Mouse (Mus musculus): ENCODE measurements around the gene Rad23a. TPM values are rescaled to one million over a fixed set of nuclear protein-coding genes. Genes with fewer than 3 reads are reported as not detected.
"Not testable (repeated sequence)": the region's sequence is repeated elsewhere in the genome, so short reads cannot be mapped to it uniquely, and the experiment has no call there.

Rad23a gene
- total RNA-seq, 2 experiments from 2014 or later = 89.4 to 108 TPM

DNA sequence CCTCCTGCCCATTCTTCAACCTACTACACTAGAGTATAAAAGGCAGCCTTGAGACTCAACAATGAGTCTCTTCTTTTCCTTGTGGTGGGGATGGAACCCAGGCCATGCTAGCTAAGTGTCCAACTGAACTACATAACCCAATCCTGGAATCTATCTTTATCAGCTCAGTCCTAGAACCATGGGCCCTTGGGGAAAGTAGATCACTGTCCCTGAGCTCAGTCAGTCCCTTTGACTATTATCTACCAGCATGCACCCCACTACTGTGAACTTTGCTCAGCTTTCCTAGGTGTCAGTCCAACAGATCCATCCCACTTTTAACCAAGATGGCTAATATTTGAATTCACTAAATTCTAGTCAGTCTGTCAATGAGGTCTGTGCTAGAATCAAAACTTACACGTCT is 1.0 kb upstream of the Rad23a start:
- no peak for DNase-seq

DNA sequence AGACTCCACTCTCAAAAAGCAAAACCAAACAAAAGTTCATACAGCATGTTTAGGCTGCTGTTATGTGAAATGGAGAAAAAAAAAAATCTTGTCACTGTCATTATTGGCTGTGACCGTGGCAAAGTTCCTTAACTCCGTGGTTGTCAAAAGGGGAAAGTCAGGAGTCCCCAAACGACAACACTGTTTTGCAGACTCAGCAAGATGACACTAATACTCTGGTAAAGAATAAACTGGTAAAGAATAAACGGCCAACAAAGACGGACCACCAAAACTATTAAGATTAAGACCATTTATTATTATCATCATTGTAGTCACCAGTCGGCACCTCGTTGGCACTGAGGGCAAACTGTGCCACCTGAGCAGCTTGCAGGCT is 604 bp downstream of the Rad23a start:
- DNase-seq = no peak

DNA sequence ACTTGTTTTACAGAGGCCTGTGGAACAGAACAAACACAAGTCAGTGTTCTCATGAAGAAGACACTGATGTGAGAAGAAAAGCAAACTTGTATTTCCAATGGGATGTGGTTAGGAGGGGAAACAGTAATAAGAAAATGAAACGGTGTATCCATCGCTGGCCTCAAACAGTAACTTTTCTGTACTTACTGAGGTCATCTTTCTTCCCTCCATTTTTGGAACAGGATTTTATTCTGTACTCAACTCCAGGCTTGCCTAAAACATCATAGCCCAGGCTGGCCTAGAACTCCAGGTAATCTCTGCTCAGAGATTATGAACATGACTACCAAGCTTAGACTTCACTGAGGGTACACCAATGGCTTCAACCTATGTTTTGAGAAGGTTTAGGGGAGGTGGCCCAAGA is 1.1 kb downstream of the Rad23a start:
- DNase-seq = no peak

DNA sequence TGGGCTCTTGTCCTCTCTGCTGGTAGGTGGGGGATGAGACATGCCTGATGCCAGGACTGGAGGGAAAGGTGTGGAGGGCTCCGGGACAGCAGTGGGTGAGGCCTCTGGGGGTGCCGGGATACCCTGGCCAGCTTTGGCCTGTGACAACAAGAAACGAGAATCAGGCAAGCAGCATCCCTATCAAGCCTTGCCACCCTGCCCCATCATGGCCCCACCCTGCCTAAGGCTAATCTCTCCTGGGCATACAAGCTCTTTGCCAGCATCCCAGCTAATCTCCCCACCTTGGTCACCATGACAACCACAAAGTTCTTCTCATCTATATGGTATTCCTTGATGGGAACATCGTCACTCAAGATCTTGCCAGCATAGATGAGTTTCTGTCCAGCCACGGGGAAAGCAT is 2.0 kb downstream of the Rad23a start:
- no peak for DNase-seq

DNA sequence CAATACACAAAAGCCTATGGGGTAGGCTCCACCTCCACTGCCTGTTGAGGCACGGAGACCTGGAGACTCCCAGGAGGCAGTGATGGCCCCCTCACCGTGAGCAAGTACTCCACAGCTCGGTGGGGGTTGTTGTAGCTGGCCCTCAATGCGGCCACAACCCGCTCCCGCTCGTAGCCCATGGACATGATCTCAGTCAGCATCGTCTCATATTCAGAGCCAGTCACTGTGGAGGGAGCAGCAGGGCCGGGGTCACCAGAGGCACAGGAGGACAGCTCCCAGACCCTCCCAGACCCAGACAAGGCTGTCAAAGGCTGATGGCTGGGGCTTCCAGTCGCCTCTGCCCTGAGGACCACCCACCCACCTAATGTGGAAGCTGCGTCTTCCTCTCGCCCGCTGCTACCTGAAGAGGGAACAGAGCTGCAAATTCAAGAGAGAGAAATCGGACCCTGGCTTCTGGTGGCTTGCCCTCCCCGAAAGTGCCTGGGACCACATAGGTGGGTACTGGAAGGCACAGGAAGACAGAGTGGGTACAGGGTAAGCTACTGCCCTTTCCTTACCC is 2.5 kb downstream of the Rad23a start:
- no peak for DNase-seq

DNA sequence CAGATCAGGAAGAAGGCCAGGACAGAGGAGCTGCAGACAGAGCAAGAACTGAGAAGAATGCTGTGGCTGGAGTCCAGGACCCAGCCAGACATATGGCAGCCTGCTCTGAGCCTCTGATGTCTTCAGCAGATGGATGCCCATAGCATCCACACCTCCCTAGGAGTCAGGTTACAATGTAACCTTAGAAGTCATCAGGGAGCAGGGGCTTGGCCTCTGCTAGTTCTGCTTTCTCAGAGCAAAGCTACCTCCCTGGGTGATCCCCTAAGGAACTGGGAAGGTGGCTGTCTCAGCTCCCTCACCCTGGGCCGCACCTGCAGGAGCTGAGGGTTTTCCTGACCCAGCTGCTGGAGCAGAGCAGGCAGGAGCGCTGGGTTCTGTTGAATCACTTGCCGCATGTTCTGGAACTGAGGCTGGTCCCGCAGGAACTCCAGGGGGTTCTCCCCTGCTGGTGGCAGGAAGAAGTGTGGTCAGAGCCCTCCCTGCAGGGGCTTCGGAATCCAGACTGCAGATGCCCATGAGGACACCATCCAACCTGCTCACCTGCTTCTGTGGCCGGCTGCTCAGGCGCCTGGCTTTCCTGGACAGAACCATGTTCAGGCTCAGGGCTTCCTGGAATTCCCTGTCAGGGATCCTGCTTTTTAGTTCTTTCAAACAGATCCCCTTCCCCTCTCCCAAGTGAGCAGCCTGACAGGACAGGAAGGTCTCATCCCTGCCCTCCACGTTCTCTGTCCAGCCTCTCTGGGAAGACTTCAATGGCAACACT is 3.1 kb downstream of the Rad23a start:
- DNase-seq = no peak

DNA sequence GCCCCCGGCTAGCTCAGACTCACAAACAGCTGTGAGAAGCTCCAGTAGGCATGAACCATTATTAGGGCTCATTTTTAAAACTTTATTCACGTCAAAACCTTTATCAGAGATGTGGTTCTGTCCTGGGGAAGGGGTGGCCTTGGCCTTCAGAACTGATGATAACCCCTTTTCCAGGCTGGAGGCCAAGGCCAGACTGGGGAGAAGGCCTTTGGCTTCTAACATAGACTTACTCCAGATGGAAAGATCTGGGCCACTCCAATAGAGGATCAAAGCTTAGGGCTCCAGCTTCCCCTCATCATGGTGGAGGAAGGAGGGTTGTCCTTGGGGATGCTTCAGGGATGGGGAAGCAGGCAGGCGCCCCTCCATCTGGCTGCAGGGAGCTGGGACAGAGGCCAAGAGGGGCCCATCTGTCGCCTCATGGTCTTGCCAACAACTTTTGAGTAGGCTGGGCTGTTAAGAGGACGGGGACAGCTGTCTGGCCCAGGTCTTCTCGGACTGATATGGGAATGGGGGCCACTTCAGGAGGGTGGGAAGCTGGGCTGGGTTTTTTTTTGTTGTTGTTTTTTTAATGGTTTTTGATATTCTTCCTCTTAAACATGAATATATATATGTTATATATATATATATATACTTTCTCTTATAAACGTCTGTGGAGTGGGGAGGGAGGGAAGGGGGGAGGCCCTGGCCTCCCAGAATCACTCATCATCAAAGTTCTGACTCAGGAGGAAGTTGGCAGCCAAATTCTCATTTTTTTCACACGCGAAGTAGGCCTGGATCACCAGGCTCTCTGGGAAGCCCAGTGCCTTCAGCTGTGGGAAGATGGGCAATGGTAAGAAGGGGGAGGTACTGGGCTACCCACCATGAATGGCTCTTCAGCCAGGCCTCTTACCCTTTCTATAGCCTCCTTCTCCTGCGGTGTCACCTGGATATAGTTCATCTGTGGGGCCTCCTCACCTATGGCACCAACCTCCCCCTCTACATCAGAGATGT is 5.3 kb downstream of the Rad23a start:
- peak; percentile 63 for DNase-seq

DNA sequence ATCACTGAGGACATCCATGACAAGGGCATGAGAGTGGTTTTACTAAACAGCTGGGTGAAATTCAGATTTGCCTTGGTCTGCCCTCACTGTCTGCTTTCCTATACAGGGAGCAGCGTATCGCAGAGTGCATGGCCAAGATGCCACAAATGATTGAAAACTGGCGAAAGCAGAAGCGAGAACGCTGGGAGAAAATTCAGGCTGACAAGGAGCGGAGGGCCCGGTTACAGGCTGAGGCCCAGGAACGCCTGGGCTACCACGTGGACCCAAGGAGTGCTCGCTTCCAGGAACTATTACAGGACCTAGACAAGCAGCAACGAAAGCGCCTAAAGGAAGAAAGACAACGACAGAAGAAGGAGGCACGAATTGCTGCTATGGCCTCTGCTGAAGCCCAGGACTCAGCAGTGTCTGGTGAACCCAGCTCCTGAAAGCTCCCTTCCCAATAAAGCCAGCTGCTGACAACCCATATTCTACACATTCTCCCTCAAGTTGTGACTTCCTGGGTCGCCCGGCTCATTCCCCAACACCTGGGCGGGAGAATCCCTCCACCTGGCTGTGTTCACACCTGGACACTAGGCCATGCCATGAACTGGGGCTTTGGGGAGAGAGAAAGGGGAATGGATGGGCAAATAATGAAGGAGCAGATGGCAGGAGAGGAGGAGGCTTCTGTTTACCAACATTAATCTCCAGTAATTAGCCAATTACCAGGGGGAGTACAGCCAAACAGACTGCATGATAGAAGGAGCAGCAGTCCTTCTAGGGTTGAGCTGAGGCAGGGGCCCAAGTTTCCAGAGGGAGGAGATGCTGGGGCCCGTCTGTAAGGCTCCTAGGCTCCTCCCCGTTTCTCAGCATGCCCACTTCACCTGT is 6.2 kb downstream of the Rad23a start:
- DNase-seq = no peak

DNA sequence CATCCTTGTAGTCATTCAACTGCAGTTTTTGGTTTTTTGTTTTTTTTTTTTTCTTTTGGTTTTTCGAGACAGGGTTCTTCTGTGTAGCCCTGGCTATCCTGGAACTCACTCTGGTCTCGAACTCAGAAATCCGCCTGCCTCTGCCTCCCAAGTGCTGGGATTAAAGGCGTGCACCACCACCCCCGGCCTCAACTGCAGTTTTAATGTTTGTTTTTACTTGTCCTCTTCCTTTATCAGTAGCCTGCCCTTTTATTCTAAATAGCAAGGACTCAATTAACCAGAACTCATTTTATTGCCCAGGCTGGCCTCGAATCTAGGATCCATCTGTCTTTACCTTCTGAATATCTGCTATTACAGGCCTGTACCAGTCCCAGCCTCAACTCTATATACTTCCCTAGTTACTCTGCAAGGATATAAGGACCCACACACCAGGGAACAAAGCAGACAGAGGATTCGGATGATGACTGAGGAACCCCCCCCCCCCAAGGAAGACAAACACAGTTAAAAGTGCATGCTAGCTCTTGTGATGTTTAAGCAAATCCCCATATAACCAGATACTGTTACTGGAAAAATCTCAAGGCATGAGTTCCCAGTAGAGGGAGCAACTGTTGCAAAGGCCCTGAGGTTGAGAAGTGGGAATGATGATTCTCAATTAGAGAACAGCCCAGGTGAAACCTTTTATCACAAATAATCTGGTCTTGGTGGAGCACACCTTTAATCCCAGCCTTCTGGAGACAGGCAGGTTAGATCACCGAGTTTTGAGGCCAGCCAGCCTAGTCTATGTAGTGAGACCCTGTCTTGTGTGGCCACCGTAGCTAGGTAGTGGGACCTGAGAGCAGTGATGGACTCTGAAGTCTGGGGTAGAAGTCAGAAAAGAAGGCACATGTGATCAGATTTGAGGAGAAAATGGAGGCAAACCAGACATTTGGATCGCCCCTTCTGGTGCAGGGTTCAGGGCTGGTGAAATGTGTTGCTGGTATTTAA is 7.4 kb downstream of the Rad23a start:
- DNase-seq = no peak

DNA sequence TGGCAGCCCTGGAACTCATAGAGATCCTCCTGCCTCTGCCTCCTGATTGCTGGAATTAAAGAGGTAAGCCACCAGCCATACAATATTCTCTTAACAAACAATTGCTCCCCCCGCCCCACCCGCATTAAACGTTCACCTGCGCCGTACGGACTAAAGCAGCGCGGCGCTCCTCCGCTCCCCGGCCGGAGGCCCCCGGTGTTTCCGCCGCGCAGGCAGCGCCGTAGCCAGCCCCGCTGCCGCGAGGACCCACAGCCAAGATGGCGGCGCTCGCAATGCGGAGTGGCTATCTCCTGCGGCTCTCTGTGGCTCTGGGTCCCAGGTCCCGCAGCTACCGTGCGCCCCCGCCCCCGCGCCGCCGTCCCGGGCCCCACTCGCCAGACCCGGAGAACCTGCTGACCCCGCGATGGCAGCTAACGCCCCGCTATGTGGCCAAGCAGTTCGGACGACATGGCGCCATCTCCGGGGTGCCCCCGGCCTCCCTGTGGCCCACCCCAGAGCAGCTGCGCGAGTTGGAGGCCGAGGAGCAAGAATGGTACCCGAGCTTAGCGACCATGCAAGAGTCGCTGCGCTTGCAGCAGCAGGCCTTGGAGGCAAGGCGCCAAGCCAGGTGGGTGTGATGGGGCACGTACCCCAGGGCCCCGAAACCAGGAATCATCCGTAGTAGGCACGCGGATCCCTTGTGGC is 8.3 kb downstream of the Rad23a start:
- DNase-seq = peak; percentile 92

DNA sequence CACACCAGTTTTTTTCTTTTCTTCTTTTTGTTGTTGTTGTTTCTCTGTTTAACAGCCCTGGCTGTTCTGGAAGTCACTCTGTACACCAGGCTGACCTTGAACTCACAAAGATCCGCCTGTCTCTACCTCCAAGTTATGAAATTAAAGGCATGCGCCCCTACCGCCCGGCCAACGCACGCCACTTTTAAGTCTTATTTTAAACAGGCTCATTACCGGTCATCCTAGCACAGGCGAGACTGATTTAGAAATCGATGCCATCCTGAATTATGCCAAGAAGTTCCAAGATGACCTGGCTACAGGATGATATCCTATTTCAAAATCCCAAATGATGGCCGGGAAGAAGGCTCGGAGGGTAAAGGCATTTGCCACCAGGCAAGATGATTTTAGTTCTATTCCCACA is 9.0 kb downstream of the Rad23a start, which contains the start of gene Gadd45gip1:
Gene Gadd45gip1 (plus strand): TSS at position 33 of the 400 bp plus-strand sequence.
- DNase-seq = peak; percentile 54

DNA sequence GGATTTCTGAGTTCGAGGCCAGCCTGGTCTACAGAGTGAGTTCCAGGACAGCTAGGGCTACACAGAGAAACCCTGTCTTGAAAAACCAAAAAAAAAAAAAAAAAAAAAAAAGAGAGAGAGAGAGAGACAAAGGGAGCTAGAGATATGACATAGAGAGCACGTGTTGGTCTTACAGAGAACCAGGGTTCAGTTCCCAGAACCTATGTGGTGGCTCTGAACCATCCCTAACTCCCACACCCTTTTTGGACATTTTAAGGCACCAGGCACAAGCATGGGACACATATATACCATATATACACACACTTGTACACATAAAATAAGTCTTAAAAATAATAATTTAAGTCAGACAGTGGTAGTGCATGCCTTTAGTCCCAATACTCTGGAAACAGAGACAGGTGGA is 13.9 kb downstream of the Rad23a start:
- not testable (repeated sequence) for DNase-seq

DNA sequence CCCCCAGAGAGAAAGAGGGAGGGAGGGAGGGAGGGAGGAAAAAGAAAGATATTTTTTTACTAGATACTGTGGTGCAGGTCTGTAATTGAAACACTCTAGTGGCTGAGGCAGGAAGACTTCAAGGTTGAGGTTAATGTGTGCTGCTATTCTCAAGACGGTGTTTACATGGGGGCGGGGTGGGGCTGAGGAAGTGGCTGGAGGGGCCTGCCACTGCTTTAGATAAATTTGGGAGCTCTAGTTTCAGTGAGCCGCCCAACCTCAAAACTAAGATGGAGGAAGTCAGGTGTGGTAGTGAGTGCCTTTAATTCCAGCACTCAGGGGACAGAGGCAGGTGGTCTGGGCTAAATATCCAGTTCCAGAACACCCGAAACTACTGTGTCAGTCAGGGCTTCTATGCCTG is 14.8 kb downstream of the Rad23a start:
- DNase-seq = no peak

DNA sequence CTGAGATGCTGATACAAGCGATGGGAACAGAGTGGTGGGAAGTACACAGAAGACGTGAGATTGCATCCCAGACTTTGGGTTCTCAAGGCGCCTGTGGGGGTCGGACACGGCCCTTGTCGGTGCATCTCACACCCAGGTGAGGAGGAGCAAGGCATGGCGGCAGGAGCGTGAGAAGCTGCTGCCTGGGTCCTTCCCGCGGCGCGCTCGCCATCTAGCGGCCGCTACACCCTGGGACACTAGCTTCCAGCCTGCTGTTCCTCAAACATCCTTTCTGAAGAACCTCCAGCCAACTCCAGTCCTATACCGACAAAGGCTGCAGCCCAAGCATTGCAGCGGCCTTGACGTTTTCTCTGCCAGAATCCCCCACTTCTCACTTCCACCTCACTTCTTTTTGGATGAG is 16.8 kb downstream of the Rad23a start:
- DNase-seq = peak; percentile 74

DNA sequence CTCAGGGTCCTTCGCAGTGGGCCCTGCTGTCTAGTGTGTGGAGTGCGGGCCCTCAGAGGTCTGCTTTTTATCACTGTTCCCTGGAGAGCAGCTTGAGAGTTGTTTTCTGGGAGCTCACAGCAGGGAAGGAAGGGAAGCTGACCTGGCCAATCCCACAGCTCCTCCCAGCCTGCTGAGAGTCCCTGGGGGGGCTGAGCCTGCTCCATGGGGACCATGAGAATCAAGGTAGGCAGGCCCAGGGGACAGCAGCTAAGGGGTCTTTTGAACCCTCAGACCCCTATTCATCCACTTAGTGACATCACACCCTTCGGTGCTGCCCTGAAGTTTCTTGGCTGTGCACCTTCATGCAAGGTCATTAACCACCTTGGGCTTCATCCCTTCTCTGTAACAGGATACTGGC is 17.7 kb downstream of the Rad23a start, which contains the start of gene Dand5:
Gene Dand5 (minus strand): TSS at position 101 of the 400 bp plus-strand sequence.
- no peak for DNase-seq

DNA sequence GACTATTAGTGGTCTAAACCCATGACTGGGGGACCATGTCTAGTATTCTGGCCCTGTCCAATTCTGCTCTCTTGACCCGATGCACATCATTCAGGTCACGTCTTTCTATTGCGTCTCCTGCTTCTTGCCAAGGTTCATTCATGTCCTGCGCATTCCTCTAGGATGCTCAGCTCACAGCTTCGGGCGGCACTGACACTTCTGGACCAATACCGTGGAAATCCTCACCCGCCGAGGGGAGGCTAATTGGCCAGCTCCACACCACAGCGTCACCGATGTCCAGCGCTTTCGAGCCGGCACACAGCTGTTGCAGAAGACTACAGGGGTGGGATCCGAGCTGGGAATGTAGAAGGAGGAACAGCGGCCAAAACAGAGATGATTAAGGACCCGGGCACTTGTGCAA is 24.3 kb downstream of the Rad23a start:
- no peak for DNase-seq

DNA sequence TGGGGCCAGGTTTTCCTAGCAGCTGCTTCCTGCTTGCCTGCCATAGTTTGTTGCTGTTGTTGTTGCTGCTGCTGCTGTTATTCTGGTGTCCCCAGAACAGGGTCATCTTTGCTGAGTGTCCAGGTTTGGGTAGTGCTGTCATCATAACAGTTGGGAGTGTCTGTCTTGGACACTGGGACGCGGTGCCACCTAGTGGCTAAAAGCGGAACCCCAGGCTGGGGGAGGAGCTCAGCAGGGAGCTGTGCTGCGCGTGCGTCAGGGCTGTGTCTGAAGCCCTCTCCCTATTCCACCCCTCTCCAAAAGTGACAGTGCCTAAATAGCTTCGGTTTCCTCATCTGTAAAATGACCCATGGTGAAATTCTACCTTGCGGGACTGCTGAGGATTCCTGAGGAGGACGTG is 24.9 kb downstream of the Rad23a start:
- peak; percentile 99 for DNase-seq

DNA sequence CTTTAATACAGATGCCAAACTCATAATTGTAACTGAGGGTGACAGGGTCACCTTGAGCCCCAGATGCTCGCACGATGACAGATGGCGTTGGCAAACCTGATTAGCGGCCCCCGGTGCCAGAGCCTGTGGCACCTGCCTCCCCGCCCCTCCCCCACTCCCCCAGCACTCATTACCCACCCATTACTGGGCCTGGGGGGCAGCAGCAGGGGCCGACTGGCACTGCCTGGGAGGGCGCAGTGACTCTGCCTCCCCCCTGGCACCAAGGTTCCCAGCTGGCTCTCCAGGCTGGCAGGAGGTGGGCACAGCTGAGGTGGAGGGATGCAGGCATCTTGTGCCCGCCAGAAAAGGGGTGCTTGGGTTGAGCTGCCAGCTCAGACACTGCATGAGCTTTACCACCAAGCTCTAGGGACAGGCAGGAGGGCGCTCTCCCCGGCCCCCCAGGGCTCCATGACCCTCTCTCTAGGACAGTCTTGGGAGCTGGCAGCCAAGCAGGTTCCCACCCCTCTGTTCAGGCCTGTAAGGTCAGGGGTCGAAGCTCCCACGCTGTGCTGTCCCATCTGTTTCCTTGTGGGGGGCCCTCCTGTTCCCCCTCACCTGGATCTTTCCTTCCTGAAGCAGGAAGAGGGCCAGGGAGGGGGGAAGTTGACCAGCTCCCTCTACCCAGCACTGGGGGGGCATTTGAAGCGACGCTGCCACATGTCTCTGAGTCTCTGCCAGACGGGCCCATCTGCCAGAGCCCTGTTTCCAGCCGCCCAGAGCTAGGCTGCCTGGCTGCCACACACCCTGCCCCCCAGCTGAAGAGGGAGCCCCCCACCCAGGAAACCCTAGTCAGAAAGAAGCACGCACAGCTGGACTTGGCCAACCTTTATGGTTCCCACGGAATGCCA is 25.7 kb downstream of the Rad23a start:
- DNase-seq = peak; percentile 20

DNA sequence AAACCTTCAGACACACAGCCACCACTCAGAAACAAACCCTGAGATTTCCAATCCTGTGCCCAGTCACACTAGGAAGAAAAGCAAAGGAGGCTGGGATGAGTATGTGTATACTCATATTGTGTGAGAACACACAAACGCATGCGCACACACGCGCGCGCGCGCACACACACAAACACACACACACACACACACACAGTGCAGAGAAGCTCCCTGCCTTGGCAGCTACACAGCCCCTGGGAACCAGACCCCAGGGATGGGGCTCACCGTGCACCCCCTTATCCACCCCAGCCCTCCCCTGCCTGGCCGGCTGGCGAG is 26.3 kb downstream of the Rad23a start:
- no peak for DNase-seq

All from adrenal gland, postnatal 10 days (tissue).